Mouse (Mus musculus) naive thymus-derived CD4-positive, alpha-beta T cell, adult 2 months (primary cell): ENCODE results near the gene Nedd9.
A peak's percentile ranks its signal among the peaks of the same experiment; 100 is the strongest.
"Not testable (repeated sequence)": the region's sequence is repeated elsewhere in the genome, so short reads cannot be mapped to it uniquely, and the experiment has no call there.

ENCODE experiments used
- DNase-seq: peaks from one replicate; pipeline ENCODE4 v3.0.0-alpha.2; 2011; ENCODE audit warnings: low read depth

Nedd9 gene

GRCm38 (mm10) chr13:41372555-41373460, 114.4 kb downstream of the Nedd9 start:
- DNase-seq, result peak; percentile 81

- no peak for DNase-seq
Observed at GRCm38 (mm10) chr13:41371547-41371946, 115.6 kb downstream of the Nedd9 start.

GRCm38 (mm10) chr13:41368612-41369011, 118.5 kb downstream of the Nedd9 start:
- no peak for DNase-seq

GRCm38 (mm10) chr13:41367176-41367611, 120.0 kb downstream of the Nedd9 start:
- peak; percentile 38 for DNase-seq

GRCm38 (mm10) chr13:41366609-41367008, 120.6 kb downstream of the Nedd9 start:
- DNase-seq, result not testable (repeated sequence)

- no peak for DNase-seq
Observed at GRCm38 (mm10) chr13:41364273-41364672, 122.9 kb downstream of the Nedd9 start.

GRCm38 (mm10) chr13:41362909-41363308, 124.3 kb downstream of the Nedd9 start:
- no peak for DNase-seq

GRCm38 (mm10) chr13:41360272-41360815, 126.8 kb downstream of the Nedd9 start:
- DNase-seq, result no peak

GRCm38 (mm10) chr13:41359330-41360215, 127.6 kb downstream of the Nedd9 start:
- DNase-seq, result no peak

GRCm38 (mm10) chr13:41358480-41359180, 128.5 kb downstream of the Nedd9 start:
- peak; percentile 93 for DNase-seq

- DNase-seq, result no peak
Observed at GRCm38 (mm10) chr13:41358009-41358408, 129.2 kb downstream of the Nedd9 start.

- DNase-seq, result no peak
Observed at GRCm38 (mm10) chr13:41357586-41357985, 129.6 kb downstream of the Nedd9 start.

GRCm38 (mm10) chr13:41357161-41357560, 130.0 kb downstream of the Nedd9 start:
- DNase-seq, result no peak

- DNase-seq, result peak; percentile 47
Observed at GRCm38 (mm10) chr13:41355552-41355951, 131.6 kb downstream of the Nedd9 start.

GRCm38 (mm10) chr13:41354591-41354990, 132.6 kb downstream of the Nedd9 start:
- no peak for DNase-seq

GRCm38 (mm10) chr13:41353676-41354075, 133.5 kb downstream of the Nedd9 start:
- no peak for DNase-seq

- DNase-seq, result no peak
Observed at GRCm38 (mm10) chr13:41352352-41352751, 134.8 kb downstream of the Nedd9 start.

GRCm38 (mm10) chr13:41350589-41350988, 136.6 kb downstream of the Nedd9 start:
- no peak for DNase-seq

- DNase-seq, result no peak
Observed at GRCm38 (mm10) chr13:41349770-41350169, 137.4 kb downstream of the Nedd9 start.

GRCm38 (mm10) chr13:41345756-41346155, 141.4 kb downstream of the Nedd9 start:
- no peak for DNase-seq

GRCm38 (mm10) chr13:41345306-41345705, 141.9 kb downstream of the Nedd9 start:
- no peak for DNase-seq

- DNase-seq, result no peak
Observed at GRCm38 (mm10) chr13:41343887-41344266, 143.3 kb downstream of the Nedd9 start.
